Mouse (Mus musculus) 3134 (cell line): ENCODE results near the gene Ttll6.

Experiments
- DNase-seq: peaks from one replicate; pipeline ENCODE4 v3.0.0-alpha.2; 2011; ENCODE audit warnings: low spot score; ENCODE audit not compliant: insufficient read length; ENCODE audit errors: extremely low read depth

Gene Ttll6

GRCm38 (mm10) chr11:96164769-96165168 lies 31.2 kb downstream of the Ttll6 start:
- DNase-seq: no peak

DNA sequence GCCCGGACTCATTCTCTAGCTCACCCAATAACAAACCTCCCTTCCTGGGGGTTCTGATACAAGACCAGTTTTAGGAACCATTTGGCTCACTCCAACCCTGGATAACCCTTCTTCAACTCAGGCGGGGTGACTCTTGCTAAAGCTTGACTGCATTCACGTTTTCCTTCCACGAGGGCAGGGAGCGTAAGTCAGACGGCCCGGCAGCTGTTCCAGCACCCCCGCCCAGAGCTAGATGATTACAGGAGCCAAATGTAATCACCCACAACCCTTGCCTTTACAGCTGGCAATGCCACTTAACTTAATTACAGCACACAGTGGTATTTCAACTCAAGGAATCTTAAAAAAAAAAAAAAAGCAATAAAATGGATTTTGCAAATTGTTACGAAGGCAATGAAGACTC lies 34.5 kb downstream of the Ttll6 start:
- DNase-seq: no peak

- DNase-seq: no peak
These were observed 35.4 kb downstream of the Ttll6 start for GRCm38 (mm10) chr11:96169016-96169415.

- no peak for DNase-seq
These were observed 37.3 kb downstream of the Ttll6 start for GRCm38 (mm10) chr11:96170711-96171379.

DNA sequence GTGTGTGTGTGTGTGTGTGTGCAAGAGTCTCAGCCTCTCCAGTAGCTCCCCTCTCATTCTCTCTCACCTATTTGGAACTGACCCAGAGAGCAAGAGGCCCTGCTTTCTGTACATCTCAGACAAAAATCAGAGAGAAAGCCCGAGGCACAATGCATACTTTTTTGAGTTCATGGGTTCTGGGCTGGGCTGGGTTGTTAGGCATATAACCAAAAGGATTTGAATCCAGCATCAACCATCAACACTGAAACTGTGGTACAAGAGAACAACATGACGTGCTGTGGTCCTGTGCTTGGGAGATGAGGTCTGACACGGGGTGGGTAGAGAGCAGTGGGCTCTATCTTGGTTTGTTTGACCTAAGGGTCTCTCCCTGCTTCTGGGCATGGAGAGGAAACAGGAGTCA lies 38.0 kb downstream of the Ttll6 start:
- no peak for DNase-seq

- no peak for DNase-seq
These were observed 39.1 kb downstream of the Ttll6 start for GRCm38 (mm10) chr11:96172511-96173287.

DNA sequence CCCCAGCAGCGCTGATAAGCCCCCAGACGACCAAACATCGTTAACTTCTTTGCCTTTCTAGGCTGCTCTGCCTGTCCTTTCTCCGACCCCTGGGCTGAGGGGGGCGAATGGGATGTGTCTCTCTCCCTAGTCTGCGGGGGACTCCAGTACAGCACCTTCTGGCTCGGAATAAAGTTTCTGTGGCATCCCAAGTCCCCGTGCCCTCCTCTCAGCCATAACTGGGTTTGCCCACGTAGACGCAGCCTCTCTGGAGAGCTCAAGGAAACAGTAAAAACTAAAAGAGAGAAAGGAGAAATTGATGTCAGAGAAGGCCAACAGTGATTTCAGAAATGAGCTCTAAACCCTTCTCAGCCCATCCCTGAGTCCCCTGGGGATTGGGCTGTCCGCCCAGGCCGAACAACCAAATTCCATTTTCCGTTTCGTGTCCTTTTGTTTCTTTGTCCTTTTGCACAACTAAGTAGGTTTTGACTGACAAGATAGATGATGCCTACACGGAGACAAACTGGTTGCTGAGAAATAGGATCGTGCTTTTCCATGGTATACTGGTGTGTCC lies 39.8 kb downstream of the Ttll6 start:
- no peak for DNase-seq

DNA sequence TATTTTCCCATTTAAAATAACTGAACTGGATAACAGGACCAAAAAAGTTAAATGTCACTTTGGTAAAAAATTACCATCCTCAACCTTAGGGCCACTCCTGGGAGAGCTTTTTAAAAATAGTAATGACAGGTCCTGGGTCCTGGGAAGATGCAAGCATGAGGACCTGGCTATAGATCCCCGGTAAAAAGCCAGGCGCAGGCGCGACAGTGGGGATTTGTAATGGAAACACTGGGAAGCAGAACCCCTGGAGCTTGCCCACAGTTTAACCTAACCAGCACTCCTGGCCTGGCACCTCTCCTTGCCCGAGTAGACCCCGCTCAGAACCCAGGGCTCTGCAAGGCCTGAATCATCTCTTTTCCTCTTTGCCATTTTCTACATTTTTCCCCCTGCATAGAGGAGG lies 41.3 kb downstream of the Ttll6 start:
- DNase-seq: no peak

- no peak for DNase-seq
These were observed 41.9 kb downstream of the Ttll6 start for GRCm38 (mm10) chr11:96175511-96175910.

GRCm38 (mm10) chr11:96175951-96176530 lies 42.5 kb downstream of the Ttll6 start:
- no peak for DNase-seq

GRCm38 (mm10) chr11:96176841-96177240 lies 43.3 kb downstream of the Ttll6 start:
- DNase-seq: no peak

DNA sequence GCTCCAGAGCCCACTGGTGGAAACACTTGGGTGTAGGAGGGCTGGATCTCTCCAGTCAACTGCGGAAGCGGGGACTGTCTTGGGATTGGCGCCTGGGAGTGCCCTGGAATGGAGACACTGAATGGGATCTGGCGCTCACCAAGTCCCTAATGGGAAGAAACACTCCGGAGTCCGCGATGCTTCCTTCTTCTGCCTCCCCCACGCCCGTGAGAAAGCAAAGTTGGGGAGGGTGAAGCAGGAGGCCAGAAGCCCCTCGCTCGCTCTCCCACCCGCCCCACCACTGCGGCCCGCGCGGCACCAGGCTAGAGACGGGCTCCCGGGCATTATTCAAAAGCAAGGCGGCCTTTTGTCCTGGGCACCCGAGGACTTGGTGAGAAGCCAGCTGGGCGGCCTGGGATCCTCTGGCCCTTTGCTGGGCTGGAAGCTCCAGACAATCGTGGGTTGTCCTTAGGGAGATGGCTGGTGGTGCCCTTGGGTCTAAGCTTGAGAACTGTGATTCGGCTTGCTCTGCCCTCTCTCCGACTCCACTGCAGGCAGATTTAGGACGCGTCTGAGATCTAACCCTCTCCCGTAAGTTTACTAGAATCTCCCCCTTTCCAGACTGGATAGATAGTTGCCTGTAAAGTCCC lies 44.1 kb downstream of the Ttll6 start:
- no peak for DNase-seq

GRCm38 (mm10) chr11:96178356-96178755 lies 44.8 kb downstream of the Ttll6 start:
- no peak for DNase-seq

DNA sequence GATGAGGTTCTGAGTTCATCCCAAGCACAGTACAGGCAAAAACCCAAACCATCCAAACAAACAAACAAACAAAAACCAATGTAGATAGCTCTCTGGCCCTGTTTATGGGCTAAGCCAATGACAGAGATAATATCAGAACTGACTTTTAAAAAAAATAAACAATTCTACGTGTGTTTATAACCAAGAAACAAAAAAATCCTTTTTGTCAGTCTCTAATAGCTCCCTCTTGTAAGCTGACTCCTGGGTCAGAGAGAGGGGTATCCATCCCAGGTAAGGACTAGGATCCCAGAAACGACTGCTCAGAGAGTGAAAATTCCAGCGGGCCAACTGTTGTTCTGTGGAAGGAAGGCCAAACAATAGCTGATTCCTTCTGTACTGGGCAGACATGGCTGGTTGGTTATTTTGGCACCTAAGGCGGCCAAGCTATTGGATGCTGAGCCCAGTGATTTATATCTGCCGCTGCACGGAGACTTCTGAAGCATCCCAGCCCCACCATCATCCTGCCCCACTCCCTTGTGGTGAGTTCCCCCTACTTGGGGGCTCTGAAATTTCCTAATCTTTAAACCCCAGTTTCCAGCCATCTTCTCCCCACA lies 45.4 kb downstream of the Ttll6 start:
- no peak for DNase-seq

DNA sequence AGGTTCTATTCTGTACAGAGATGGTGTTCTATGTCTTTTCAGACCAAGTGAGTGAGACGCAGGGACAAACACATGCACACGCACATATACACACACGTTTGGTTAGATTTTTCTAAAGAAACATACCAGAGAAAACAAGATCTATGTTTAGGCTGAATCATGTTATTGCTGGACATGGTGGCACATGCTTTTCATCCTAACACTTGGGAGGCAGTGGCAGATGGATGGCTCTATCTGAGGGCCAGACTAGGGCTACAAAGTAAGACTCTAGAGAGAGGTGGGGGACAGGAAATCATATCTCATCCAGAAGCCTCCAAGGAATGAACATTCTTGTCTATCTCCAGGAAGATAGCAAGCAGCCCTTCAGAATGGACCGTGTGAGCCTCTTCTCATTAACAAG lies 47.5 kb downstream of the Ttll6 start:
- no peak for DNase-seq

GRCm38 (mm10) chr11:96184233-96184632 lies 50.6 kb downstream of the Ttll6 start:
- no peak for DNase-seq

DNA sequence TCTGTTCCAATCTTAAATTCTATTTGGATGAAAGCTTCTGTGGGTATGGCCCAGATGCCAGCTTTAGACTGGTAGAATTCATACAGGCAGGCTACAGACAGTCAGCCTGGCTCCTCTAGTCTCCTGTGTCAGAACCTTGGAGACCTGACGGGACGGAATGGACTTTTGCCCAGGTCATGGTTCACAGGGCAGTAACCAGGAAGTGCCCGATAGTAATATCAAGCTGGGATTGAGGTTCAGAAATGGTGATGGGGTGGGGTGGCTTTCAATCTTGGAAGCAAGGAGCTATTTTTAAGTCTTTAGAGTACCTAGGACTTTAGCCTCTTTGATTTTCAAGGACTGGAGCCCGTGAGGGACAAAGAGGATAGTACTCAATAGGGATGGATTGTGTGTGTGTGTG lies 53.7 kb downstream of the Ttll6 start:
- DNase-seq: no peak

DNA sequence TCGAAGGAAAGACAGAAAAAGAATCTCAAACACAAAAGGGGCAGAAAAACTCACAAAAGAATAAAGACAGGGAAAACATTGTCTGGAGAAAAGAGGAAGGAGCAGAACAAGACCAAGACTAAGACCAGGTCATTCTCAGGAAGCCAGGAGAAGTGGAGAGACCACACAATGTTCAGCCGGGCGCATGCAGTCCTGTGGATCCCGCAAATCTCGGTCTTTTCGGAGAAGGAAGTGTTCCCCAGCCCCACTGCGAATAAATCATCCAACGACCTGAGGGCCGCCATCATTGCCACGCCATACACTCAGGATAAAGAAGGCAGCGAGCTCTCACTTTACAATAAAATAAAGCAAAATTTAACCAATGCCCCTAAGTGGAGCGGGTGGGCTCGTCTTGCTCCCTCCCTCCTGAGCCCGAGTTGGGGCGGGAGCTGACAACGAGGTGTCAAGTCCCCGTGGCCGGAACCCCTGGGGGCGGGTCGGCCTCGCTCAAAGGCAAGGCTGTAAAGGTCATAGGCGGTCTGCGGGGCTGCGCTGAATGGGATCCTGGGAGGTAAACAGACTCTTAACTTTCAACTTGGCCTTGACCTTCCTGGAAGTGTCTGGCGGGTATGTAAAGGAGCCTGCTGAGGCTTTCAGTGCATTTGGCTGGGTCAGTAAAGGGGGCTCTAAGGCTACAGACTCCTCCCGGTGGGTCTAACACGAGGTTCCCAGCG lies 56.4 kb downstream of the Ttll6 start:
- no peak for DNase-seq

- no peak for DNase-seq
These were observed 57.5 kb downstream of the Ttll6 start for GRCm38 (mm10) chr11:96191132-96191531.
